Mouse (Mus musculus) cerebellum, postnatal 25 days (tissue): ENCODE results near the gene Tdrd7.

Experiments
- DNase-seq, 2 experiments: peaks; one replicate each; pipeline ENCODE4 v3.0.0; 2021; ENCODE audit warnings: mixed read lengths in 2 of 2

Tdrd7 gene

GRCm38 (mm10) chr4:46043361-46043760 is 78.2 kb downstream of the Tdrd7 start:
- peak in 1 of 2 experiments; percentile 22 for DNase-seq

- no peak for DNase-seq
Observed at GRCm38 (mm10) chr4:46047971-46048370, 82.8 kb downstream of the Tdrd7 start.

- DNase-seq = no peak
Observed at GRCm38 (mm10) chr4:46048418-46048817, 83.3 kb downstream of the Tdrd7 start.

DNA sequence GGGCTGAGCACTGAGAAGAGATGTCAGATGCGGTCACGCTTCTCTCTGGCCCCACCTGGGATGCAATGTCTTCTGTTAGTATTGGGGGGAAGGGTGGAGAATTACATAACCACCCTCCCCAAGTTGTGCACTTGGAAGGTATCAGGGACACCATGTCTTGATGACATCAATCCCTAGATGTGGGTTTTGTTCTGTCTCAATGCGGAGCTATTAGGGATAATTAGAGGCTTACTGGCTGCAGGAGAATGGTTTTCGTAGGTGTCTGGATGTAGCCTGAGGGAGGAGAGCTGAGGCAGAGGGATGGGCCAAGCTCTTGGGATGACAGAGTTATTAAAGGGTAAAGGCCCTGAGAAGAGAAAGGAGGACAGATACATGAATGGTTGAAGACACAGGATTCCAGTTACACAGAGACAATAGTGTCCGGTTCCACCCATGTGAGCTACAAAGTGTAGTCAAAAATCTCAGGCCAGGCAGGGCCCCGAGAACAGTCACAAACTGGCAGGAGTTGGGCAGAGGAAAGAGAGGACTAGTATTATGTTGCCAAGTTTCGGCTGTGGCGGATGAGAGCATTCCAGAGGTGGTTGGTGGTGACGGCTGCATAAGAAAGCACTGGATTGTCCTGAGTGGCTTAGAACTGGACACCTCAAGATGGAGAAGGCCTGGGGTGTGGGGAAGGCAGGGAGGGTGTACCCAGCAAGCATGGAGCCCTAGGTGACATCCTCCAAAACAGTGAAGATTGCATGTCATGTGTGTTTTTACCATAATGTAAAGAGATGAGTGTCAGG is 88.4 kb downstream of the Tdrd7 start:
- no peak for DNase-seq

- DNase-seq = peak; percentile 59 to 70
Observed at GRCm38 (mm10) chr4:46056163-46056562, 91.0 kb downstream of the Tdrd7 start.

- peak; percentile 59 to 60 for DNase-seq
Observed at GRCm38 (mm10) chr4:46061259-46061962, 96.3 kb downstream of the Tdrd7 start.

GRCm38 (mm10) chr4:46063841-46064240 is 98.7 kb downstream of the Tdrd7 start:
- DNase-seq = no peak

DNA sequence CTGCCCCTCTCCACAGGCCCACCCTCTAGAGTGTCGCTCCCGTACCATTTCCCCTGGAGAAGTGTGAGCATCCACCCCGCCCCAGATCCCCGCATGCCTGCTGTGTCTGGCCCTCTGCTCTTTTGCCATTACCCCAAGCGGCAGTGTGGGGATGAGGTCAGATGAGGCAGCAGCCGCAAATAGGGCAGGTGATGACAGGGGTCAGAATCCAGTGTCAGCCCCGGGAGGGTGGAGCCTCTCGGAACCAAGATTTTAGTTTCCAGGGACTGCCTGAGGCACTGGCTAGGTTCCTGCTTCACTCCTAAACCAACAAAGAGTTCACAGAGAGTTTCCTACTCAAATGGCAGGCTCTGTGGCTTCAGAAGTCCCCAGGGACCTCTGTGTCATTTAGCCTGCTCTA is 99.1 kb downstream of the Tdrd7 start:
- peak in 1 of 2 experiments; percentile 24 for DNase-seq

DNA sequence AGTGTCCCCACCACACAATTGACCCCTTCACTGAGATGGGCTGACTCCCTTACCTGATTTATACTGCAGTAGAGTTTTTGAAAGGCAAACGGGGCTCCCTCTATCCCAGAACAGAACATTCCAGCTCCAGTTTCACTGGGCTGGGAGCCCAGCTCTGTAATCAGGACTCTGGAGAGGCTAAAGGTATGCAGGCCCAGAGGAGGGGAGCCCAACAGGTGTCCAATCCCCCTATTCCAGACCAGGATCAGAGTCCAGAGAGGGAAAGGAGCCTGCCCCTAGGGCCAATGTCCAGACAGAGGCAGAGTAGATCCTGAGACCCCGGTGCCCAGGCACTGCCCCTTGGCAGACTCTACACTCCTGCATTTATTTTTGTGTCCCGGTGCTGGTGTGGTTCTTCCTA is 99.8 kb downstream of the Tdrd7 start:
- no peak for DNase-seq

GRCm38 (mm10) chr4:46065695-46066340 is 100.7 kb downstream of the Tdrd7 start:
- DNase-seq = peak in 1 of 2 experiments; percentile 40

DNA sequence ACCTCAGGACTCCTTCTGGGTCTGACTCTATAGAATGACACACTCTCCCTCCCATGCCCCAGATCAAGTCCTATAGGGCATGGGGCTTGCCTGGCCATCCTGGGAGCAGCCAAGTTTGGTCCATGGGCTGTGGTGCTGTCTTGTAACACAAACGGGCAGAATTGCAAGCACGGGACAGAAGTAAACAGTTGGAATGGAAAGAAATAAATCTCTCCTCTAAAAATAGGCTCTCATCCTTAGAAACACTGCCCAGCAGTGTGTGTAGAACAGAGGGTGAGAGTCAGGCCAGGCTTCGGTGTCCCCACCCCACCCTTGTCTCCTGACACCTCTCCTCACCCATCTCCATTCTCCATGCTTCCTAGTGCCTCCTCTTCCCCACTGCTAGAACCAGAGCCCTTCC is 102.9 kb downstream of the Tdrd7 start:
- no peak for DNase-seq

DNA sequence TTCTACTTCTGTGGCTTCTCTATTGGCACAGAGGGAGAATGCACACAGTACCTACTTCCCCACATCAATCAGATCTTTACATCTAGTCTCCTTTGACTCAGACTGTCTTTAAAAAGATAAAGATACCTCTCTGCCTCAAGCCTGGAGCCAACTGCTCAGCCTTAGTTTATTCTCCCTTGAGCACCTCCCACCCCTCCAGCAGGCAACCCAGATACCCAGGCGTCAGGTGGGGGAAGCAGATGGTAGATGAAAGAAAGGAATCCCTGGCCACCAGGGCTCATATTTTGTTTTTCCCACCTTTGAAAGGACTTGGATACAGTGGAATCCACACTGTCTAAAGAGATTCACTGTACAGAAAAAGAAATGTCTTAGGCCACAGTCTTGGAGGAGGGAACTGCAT is 103.4 kb downstream of the Tdrd7 start:
- DNase-seq = peak; percentile 56 to 71

DNA sequence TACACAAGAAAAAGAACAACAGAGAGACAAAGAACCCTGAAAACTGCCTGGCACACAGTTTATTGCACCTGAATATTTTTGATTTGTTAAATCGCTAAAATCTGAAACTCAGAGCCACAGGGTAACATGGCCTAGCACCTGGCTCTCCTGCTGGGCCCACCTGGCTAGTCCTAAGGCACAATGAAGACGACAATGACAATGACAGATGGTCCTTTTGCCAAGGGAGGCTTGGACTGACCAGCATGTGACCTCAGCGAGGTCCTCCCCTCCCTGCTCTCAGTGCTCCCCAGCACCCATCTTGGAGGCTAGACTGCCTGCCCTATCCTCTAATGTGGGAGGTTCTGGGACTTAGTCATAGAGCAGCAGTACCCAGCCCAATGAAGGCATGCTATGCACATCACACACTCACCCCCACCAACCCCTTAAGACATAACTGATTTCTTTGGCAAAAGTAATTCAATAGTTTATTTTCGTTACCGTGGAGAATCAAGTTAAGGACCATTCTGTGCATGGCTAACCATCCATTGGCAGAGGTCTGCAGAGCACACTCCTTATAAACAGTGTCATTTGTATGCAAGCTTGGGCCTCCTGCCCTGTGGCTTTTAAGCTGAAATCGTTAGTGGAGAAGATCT is 104.8 kb downstream of the Tdrd7 start:
- peak; percentile 78 to 83 for DNase-seq

DNA sequence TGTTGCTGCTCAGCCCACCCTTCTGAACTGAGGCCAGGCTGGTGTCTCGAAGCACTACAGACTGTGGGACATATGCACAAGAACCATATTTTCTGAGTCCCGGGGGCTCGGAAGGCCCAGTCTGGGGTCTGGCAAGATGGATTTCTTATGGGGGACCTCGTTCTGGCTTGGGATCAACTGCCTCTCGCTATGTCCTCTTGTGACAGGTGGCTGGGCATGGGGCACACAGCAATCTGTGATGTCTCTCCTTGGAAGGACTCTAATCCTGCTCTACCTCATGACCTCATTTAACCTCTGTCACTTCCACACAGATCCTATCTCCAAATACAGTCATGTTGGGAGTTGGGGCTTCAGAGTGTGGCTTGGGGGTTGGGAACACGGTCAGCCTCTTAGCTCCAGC is 107.5 kb downstream of the Tdrd7 start:
- DNase-seq = peak; percentile 52 to 61

GRCm38 (mm10) chr4:46073736-46074135 is 108.6 kb downstream of the Tdrd7 start:
- DNase-seq = peak; percentile 84 to 90

DNA sequence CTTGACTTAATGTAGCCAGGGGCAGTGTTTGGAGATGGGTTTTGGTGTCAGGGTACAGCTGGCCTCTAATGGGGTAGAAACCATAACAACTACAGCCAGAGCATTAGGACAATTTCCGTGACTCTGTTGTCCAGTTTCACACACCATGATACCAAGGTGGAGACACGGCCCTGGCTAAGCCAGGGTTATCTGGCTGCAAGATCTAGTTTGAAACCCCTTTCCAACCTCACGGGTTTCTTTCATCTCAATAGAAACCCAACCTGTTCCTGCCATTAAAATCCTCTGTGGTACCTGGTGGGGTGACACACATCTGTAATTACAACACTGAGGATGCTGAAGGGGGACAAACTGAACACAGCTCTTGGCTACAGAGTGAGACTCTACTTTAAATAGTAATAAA is 110.5 kb downstream of the Tdrd7 start:
- no peak for DNase-seq

DNA sequence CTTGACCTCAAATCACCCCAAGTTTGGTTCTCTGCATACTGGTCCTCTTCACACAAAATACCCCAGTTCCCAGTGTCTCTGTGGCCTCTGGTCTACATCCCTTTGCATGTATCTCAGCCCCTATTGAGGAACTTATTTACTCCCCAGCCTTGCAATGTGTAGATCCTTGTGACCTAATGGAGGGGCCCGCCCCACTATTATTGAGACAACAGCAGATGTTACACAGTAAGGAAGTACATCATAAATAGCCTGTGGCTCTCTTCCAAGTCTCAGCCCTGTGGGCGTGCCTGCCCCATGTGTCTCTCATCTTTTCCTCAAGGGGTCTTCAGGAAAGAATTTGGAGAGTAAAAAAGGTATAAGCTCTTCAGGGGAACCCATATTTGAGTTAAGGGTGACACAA is 111.8 kb downstream of the Tdrd7 start:
- DNase-seq = no peak

DNA sequence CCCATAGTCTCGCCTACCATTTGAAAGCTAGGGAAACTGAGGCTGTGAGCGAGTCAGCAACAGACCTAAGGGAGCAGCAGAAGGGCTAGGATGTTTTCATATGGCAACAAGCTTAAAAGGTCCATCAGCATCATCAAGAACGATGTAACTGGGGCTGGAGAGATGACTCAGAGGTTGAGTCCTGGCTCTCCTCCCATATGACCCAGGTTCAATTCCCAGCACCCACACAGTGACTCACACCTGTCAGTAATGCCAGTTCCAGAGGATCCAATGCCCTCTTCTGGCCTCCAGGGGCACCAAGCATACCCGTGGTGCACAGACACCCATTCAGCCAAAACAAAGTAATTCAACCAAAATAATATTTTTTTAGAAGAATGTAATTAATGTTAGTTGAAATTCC is 115.1 kb downstream of the Tdrd7 start:
- DNase-seq = no peak

GRCm38 (mm10) chr4:46082555-46082954 is 117.4 kb downstream of the Tdrd7 start:
- no peak for DNase-seq
